Comparison of ENCODE assay signal across 7 mouse cellular contexts in the genomic region with DNA sequence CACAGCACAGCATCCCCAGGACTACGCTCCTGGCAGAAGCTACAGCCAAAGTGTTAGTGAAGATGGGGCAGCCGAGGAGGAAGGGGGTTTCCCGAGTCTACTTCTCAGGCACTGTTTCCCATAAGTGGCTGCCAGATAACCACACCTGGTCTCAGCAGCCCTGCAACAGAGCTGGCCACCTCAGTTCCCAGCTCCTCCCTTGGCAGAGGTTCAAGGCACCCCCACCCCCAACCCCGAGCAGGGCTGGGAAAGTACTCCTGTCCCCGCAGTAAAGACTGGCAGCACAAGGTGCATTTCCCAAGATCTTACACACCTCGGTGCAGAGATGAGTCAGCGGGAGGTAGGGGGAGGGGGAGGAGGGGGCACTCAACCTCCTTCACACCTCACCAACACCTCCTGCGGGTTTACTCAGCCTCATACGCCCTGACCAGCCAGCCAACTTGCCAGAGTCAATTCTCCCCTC. TPM values are rescaled to one million over a fixed set of nuclear protein-coding genes. Genes with fewer than 3 reads are reported as not detected.
DNase-seq lines count a peak whose midpoint lies in the region; ATAC-seq lines count a peak whose summit lies in the region.

No protein-coding gene starts in this region.

- H3K9me3 ChIP-seq in kidney, embryonic 14.5 days (ENCODE audit: control insufficient read depth, low read length): no peaks in the 10 kb centered on the region
- H3K9me3 ChIP-seq in embryonic facial prominence, embryonic 14.5 days (ENCODE audit: control insufficient read depth, low read length): no peaks in the 10 kb centered on the region

- no peak overlapping the region for H3K27ac ChIP-seq in kidney, embryonic 14.5 days (ENCODE audit: low read depth, low read length)
- H3K27ac ChIP-seq in embryonic facial prominence, embryonic 14.5 days (replicated peaks; ENCODE audit: low read depth, low read length): no peak overlapping the region

- no peak overlapping the region for H3K9ac ChIP-seq in kidney, embryonic 14.5 days (ENCODE audit: low read depth, low read length)
- no peak overlapping the region for H3K9ac ChIP-seq in embryonic facial prominence, embryonic 14.5 days (ENCODE audit: low read depth, low read length)

- H3K36me3 ChIP-seq in kidney, embryonic 14.5 days (ENCODE audit: control insufficient read depth, insufficient read depth, low read length): no peaks in the 10 kb centered on the region
- H3K36me3 ChIP-seq in embryonic facial prominence, embryonic 14.5 days (ENCODE audit: control insufficient read depth, insufficient read depth, low read length): no peaks in the 10 kb centered on the region

- no peaks in the 10 kb centered on the region for H3K27me3 ChIP-seq in kidney, embryonic 14.5 days (ENCODE audit: control insufficient read depth, insufficient read depth, low read length)
- no peaks in the 10 kb centered on the region for H3K27me3 ChIP-seq in embryonic facial prominence, embryonic 14.5 days (replicated peaks; ENCODE audit: control insufficient read depth, insufficient read depth, low read length)

- H3K4me3 ChIP-seq in kidney, embryonic 14.5 days (ENCODE audit: low read length): no peak overlapping the region
- H3K4me3 ChIP-seq in embryonic facial prominence, embryonic 14.5 days (ENCODE audit: low read depth, low read length): no peak overlapping the region

- no peak for ATAC-seq in kidney, embryonic 14.5 days (ENCODE audit: low FRiP score, low TSS enrichment)
- 0 out of 2 replicates have a peak, but pooled peaks have one; percentile 37 for ATAC-seq in embryonic facial prominence, embryonic 14.5 days (ENCODE audit: low read depth)
- peak; percentile 22; the same call in 1 of the 2 replicates for ATAC-seq in neutrophil, adult 5-6 weeks (ENCODE audit: extremely low read depth, insufficient number of reproducible peaks, low FRiP score, poor library complexity, severe bottlenecking)

- H3K4me2 ChIP-seq in kidney, embryonic 14.5 days (replicated peaks; ENCODE audit: low read depth, low read length): no peak overlapping the region
- no peak overlapping the region for H3K4me2 ChIP-seq in embryonic facial prominence, embryonic 14.5 days (ENCODE audit: low read depth, low read length)

- H3K4me1 ChIP-seq in kidney, embryonic 14.5 days (ENCODE audit: control insufficient read depth, insufficient read depth, low read length): 0 out of 2 replicates have a peak, but pooled peaks cover 9% of the 10 kb centered on the region
- peaks cover 24% of the 10 kb centered on the region for H3K4me1 ChIP-seq in embryonic facial prominence, embryonic 14.5 days (ENCODE audit: control insufficient read depth, insufficient read depth, low read length)

- peak; percentile 56 for DNase-seq in kidney, postnatal 10 days
- peak; percentile 52 for DNase-seq in ES-CJ7 (ENCODE audit: low read depth, low spot score)
- peak; percentile 50 for DNase-seq in embryonic facial prominence, embryonic 14.5 days (ENCODE audit: low spot score)
- no peak for DNase-seq in spleen, postnatal 14 days (ENCODE audit: low spot score in 2 of 2)
- DNase-seq in adrenal gland, postnatal 36 days: no peak

- 40% methylated on average over 9 of the region's 9 CpGs for WGBS in kidney, embryonic 14.5 days
- 52% methylated on average over 8 of the region's 9 CpGs for WGBS in embryonic facial prominence, embryonic 14.5 days

RNA-seq across cellular contexts. Expression of a gene that starts 14.2 kb away (rescaled TPM):
- polyA plus RNA-seq in kidney, embryonic 14.5 days (2014; fragmentation: Nextera tagmentation; extraction: Ambion mirVana): 2.7 and 4.1 TPM in 2 replicates
- polyA plus RNA-seq in embryonic facial prominence, embryonic 14.5 days (2014; fragmentation: Nextera tagmentation; extraction: Ambion mirVana): 10.4 and 10.8 TPM in 2 replicates
- total RNA-seq in neutrophil, adult 5-6 weeks (2017): 31.3 and 31.8 TPM in 2 replicates
- total RNA-seq in adrenal gland, postnatal 36 days (2021): 10 to 100 TPM in 1 of 2 experiments, 1 to 10 TPM in 1; 9.1 to 10.0 TPM

Comparison
In these comparisons a context has a peak if more than half of its experiments do, and no peak if none do; other contexts are left out.
1. DNase-seq: peak in kidney, postnatal 10 days (single experiment), ES-CJ7 (single experiment) and embryonic facial prominence, embryonic 14.5 days (single experiment); none in spleen, postnatal 14 days (0 of 2) and adrenal gland, postnatal 36 days (0 of 2).